Mouse (Mus musculus) forebrain, postnatal 0 days (tissue): Measurements from ENCODE around the gene Fndc3b. TPM values are rescaled to one million over a fixed set of nuclear protein-coding genes. Genes with fewer than 3 reads are reported as not detected.

Experiments
- ATAC-seq: fragments of 200-750 bp; cut with Nextera tagmentation; 2 replicates; pipeline ENCODE4 v1.8.0; 2017; ENCODE audit warnings: mild to moderate bottlenecking, moderate library complexity
- DNase-seq: peaks from one replicate; pipeline ENCODE4 v3.0.0-alpha.2; 2015
- H3K27ac ChIP-seq: fragments of 300-500 bp; sonication (generic); 2 replicates; pipeline ENCODE4 v1.5.1; 2014; ENCODE audit warnings: low read depth, mild to moderate bottlenecking, antibody characterized with exemption, low read length, moderate library complexity, mixed read lengths
- H3K27me3 ChIP-seq: fragments of 300-500 bp; sonication (generic); 2 replicates; pipeline ENCODE4 v1.6.1; 2014; ENCODE audit warnings: mild to moderate bottlenecking, low read length, mixed read lengths; ENCODE audit not compliant: insufficient read depth
- H3K36me3 ChIP-seq: fragments of 300-500 bp; sonication (generic); 2 replicates; pipeline ENCODE4 v1.6.1; 2014; ENCODE audit warnings: mild to moderate bottlenecking, moderate library complexity; ENCODE audit not compliant: insufficient read depth
- H3K4me1 ChIP-seq: fragments of 300-500 bp; sonication (generic); 2 replicates; pipeline ENCODE4 v1.6.1; 2014; ENCODE audit warnings: antibody characterized with exemption; ENCODE audit not compliant: insufficient read depth
- H3K4me2 ChIP-seq: fragments of 300-500 bp; sonication (generic); 2 replicates; pipeline ENCODE4 v1.6.1; 2014; ENCODE audit warnings: low read depth, mild to moderate bottlenecking, moderate library complexity
- H3K4me3 ChIP-seq: fragments of 300-500 bp; sonication (generic); 2 replicates; pipeline ENCODE4 v1.5.1; 2014; ENCODE audit warnings: low read depth, low read length, mixed read lengths
- H3K9ac ChIP-seq: fragments of 300-500 bp; sonication (generic); 2 replicates; pipeline ENCODE4 v1.6.1; 2014; ENCODE audit warnings: mild to moderate bottlenecking
- H3K9me3 ChIP-seq: fragments of 300-500 bp; sonication (generic); 2 replicates; pipeline ENCODE4 v1.6.1; 2016; ENCODE audit warnings: low read length
- CTCF ChIP-seq: sonication (generic); IDR thresholded peaks from 2 replicates; pipeline ENCODE4 v1.5.1; 2016; ENCODE audit warnings: antibody characterized with exemption, control low read depth, low read depth
- WGBS: fragments of 180-500 bp; shearing (Covaris S2); extraction: QIAGEN DNeasy Blood & Tissue Kit; methylation state at CpG from one replicate; pipeline ENCODE4 v1.1.7; 2014; 5-methylcytosine and 5-hydroxymethylcytosine counted together
- polyA plus RNA-seq: library from polyadenylated mRNA; unstranded; fragments of >200 nt; fragmentation: Nextera tagmentation; extraction: Ambion mirVana; gene quantifications from 2 replicates; pipeline ENCODE4 v1.2.1, GENCODE M21; 2015
- total RNA-seq: library from RNA; depleted of rRNA; stranded (reverse); fragments of >200 nt; gene quantifications from 2 replicates; pipeline ENCODE4 v1.2.3, GENCODE M21; 2014

The Fndc3b gene
- total and polyA plus RNA-seq, 2 experiments from 2014 or later = 5.7 to 18.3 TPM

DNA sequence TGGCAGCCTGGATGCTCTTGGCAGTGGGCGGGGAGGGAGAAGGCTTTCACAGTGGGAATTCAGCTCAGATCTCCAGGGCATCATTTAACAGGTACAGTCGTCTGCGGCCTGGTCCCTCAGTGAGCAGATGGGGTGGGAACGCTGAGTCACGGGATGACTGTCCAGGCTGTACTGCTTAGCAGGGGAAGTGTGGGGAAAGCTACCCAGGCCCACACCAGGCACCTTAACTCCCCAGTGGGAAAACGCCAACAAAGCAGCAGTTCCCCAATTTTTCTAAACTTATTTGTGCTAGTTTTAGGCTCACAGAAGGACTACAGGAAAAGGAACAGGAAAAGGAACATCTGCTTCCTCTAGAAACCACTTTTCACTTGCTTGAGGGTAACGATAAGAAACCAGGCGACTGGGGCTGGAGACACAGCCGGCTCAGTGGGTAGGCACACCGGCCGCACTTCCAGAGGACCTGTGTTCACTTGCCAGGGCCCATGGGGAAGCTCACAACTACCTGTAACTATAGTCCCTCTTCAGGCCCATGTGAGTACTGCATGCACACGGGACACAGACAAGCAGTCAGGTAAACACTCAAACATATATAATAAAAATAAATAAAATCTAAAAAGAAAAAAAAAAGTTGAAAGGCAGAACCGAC is 257.5 kb downstream of the Fndc3b start:
- TF ChIP-seq CTCF = peak; percentile 31
- Histone ChIP-seq H3K9me3 (no peaks in the 10 kb centered on the region), H3K27me3 (no peaks in the 10 kb centered on the region), H3K36me3 (peaks cover 16% of the 10 kb centered on the region), H3K4me2 (no peak overlapping the region), H3K4me1 (no peaks in the 10 kb centered on the region), H3K4me3 (no peak overlapping the region), H3K9ac (no peak overlapping the region), H3K27ac (no peak overlapping the region)
- ATAC-seq (no peak), DNase-seq (no peak)
- WGBS = 90% methylated on average over 13 of the region's 13 CpGs

DNA sequence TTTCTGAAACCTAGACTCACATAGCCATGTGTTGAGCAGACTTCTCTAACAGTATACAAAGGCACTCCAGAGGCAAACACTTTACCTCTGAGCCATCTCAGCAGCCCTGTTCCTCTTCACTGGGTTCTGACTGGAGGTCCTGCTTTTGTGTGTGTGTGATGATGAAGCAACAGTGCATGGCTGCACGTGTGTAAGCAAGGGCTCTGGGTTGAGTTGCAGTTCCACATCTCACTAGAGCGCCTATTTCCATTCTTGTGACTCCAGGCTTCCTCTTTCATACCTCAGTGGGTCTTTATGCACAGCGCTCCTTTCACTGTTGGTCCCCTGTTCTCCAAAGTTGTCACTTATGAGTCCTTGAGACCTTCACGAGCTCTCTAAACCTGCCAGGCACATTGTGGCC is 261.7 kb downstream of the Fndc3b start:
- 87% methylated on average over 4 of the region's 4 CpGs for whole genome bisulfite sequencing

DNA sequence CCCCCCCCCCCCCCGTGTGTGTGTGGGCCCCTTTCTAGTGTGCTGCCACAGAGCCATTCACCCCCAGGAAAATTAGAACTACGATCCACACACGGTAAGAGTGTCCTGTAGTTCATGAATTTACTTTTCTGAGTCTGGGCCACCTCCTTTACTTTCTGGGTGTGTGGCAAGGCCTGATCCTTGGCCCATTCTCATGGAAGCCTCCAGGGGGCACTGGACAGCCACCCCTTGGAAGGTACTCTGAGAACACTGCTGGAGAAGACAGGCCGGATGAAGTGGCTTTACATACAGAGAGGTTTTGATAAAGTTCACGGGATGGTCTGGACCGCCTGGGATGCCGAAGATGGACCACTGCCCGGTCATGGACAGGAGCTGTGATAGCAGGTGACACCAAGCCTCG is 262.7 kb downstream of the Fndc3b start:
- TF ChIP-seq CTCF = peak; percentile 11; the same call in 1 of the 2 replicates
- no peaks in the 10 kb centered on the region for H3K4me1 ChIP-seq
- DNase-seq = no peak
- ATAC-seq = no peak
- no peaks in the 10 kb centered on the region for H3K9me3 ChIP-seq
- no peak overlapping the region for H3K27ac ChIP-seq
- H3K27me3 ChIP-seq = no peaks in the 10 kb centered on the region
- no peak overlapping the region for H3K4me3 ChIP-seq
- H3K4me2 ChIP-seq = no peak overlapping the region
- no peak overlapping the region for H3K9ac ChIP-seq
- peaks cover 5% of the 10 kb centered on the region; the same call in 1 of the 2 replicates for H3K36me3 ChIP-seq
- 89% methylated on average over 9 of the region's 9 CpGs for WGBS

More for the DNA sequence above, 261.7 kb downstream of the Fndc3b start:
- no peak overlapping the region for H3K9ac ChIP-seq
- no peak overlapping the region for H3K4me2 ChIP-seq
- no peaks in the 10 kb centered on the region for H3K27me3 ChIP-seq
- no peak for DNase-seq
- H3K4me3 ChIP-seq = no peak overlapping the region
- H3K4me1 ChIP-seq = no peaks in the 10 kb centered on the region
- H3K9me3 ChIP-seq = no peaks in the 10 kb centered on the region
- H3K27ac ChIP-seq = no peak overlapping the region
- ATAC-seq = no peak
- TF ChIP-seq CTCF = no peak
- H3K36me3 ChIP-seq = peaks cover 5% of the 10 kb centered on the region; the same call in 1 of the 2 replicates

DNA sequence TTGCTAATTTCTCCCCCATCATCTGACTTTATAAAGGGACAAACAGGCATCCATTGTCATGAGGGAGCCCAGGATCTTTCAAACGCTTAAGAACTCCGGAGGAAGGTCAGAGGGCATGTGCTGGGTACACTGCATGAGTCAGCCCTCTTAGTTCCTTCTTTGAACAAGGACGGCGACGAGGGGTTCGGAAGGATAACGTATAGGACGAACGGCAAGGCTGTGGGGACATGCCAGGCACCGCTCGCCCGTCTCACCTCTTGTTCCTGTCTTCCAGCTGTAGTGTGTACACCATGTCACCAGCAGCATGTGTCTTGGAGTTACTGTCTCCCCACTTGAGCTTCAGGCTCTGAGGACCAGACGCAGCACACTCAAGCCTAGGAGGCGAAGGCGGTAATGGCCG is 271.4 kb downstream of the Fndc3b start:
- H3K9me3 ChIP-seq = no peaks in the 10 kb centered on the region
- TF ChIP-seq CTCF = no peak
- H3K4me2 ChIP-seq = no peak overlapping the region
- no peak overlapping the region for H3K9ac ChIP-seq
- DNase-seq = no peak
- H3K4me1 ChIP-seq = no peaks in the 10 kb centered on the region
- H3K36me3 ChIP-seq = no peaks in the 10 kb centered on the region
- ATAC-seq = no peak
- H3K4me3 ChIP-seq = no peak overlapping the region
- 84% methylated on average over 16 of the region's 16 CpGs for WGBS
- H3K27ac ChIP-seq = no peak overlapping the region
- no peaks in the 10 kb centered on the region for H3K27me3 ChIP-seq

GRCm38 (mm10) chr3:27435096-27435620 is 275.9 kb downstream of the Fndc3b start:
- H3K4me3 ChIP-seq = no peak overlapping the region
- H3K36me3 ChIP-seq = no peaks in the 10 kb centered on the region
- DNase-seq = no peak
- 56% methylated on average over 6 of the region's 6 CpGs for WGBS
- H3K4me1 ChIP-seq = 0 out of 2 replicates have a peak, but pooled peaks cover 4% of the 10 kb centered on the region
- H3K4me2 ChIP-seq = no peak overlapping the region
- ATAC-seq = no peak
- H3K27ac ChIP-seq = no peak overlapping the region
- no peak for TF ChIP-seq CTCF
- no peaks in the 10 kb centered on the region for H3K27me3 ChIP-seq
- H3K9ac ChIP-seq = no peak overlapping the region
- H3K9me3 ChIP-seq = no peaks in the 10 kb centered on the region

DNA sequence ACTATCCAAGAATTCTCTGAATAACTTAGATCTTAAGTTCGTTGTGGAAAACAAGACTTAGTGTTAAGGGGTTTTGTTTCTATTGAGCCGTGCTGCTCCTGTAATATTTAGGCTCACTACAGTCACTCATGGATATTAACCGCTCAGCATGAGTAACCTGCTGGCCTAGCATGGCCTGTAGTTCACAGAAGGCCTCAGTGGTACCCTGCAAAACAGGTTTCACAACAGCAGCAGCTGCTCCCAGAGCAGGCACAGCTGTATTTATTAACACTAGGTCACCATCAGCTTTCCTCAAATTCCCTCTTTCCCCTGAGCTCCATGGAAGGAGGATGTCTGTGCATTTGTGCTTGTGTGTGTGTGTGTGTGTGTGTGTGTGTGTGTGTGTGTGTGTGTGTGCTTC is 278.1 kb downstream of the Fndc3b start:
- WGBS = 89% methylated on average over 3 of the region's 3 CpGs

DNA sequence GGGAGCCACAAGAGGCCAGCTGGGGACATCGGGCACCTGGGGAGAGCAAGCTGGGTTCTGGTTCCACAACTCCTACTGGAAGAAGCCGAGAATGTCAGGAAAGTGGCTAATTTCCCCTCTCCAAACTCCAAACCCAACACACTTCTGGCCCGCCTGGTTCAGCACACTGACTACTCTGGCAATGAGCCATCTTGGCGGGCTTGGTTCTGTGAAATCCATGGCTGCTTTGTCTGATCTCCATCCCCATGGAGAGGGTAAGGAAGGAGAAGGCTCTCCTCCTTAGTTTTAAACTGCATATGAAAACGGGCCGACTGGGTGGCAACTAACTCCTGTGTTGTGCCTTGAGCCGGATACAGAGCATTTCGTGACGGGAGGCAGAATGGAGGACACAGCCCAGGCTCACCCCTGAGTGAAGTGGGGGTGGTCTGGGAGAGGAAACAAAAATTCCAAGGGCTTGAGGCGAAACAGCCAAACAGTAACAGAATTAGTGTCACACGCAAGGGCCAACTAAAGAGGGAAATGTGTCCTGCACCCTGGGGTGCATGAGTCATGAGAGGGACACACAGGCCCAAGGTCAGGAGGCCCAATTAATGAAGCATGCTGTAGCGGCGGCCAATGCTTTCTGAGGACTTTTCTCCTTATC is 280.4 kb downstream of the Fndc3b start:
- Histone ChIP-seq H3K9ac (no peak overlapping the region), H3K36me3 (peaks cover 4% of the 10 kb centered on the region; the same call in 1 of the 2 replicates), H3K4me2 (no peak overlapping the region), H3K9me3 (no peaks in the 10 kb centered on the region), H3K4me3 (no peak overlapping the region), H3K27me3 (no peaks in the 10 kb centered on the region), H3K27ac (no peak overlapping the region), H3K4me1 (0 out of 2 replicates have a peak, but pooled peaks cover 4% of the 10 kb centered on the region)
- TF ChIP-seq CTCF = no peak
- WGBS = 51% methylated on average over 13 of the region's 13 CpGs
- ATAC-seq = peak; percentile 78
- peak; percentile 58 for DNase-seq

More for the DNA sequence above, 278.1 kb downstream of the Fndc3b start:
- Histone ChIP-seq H3K4me1 (0 out of 2 replicates have a peak, but pooled peaks cover 4% of the 10 kb centered on the region), H3K4me3 (no peak overlapping the region), H3K36me3 (peaks cover 3% of the 10 kb centered on the region; the same call in 1 of the 2 replicates), H3K4me2 (no peak overlapping the region), H3K9ac (no peak overlapping the region), H3K27me3 (no peaks in the 10 kb centered on the region), H3K9me3 (no peaks in the 10 kb centered on the region), H3K27ac (no peak overlapping the region)
- ATAC-seq = no peak
- TF ChIP-seq CTCF = no peak
- DNase-seq = no peak
